Mouse (Mus musculus) CH12.LX (cell line): ENCODE measurements around the gene Lmbrd1. TPM values are rescaled to one million over a fixed set of nuclear protein-coding genes. Genes with fewer than 3 reads are reported as not detected.
A peak's percentile ranks its signal among the peaks of the same experiment; 100 is the strongest.

Source experiments
- DNase-seq: peaks from one replicate; pipeline ENCODE4 v3.0.0-alpha.2; 2013; ENCODE audit errors: extremely low read depth
- H3K27ac ChIP-seq: 2 replicates; pipeline ENCODE4 v1.5.1; 2012; ENCODE audit warnings: low read depth, mild to moderate bottlenecking, control low read depth, moderate library complexity; ENCODE audit not compliant: insufficient read depth
- H3K27me3 ChIP-seq: replicated peaks from 2 replicates; pipeline ENCODE3; 2012; ENCODE audit warnings: inconsistent platforms
- H3K36me3 ChIP-seq, 2 experiments: replicated peaks in 1 of 2; 2 replicates each; pipeline versions ENCODE3 to v1.6.1; 2012; ENCODE audit warnings: inconsistent platforms in 1 of 2, low read length in 1 of 2, mild to moderate bottlenecking in 1 of 2, mixed read lengths in 1 of 2, moderate library complexity in 1 of 2; ENCODE audit not compliant: control insufficient read depth in 1 of 2, insufficient read depth in 1 of 2
- H3K4me1 ChIP-seq, 2 experiments: 2 replicates each; pipeline ENCODE4 v1.6.1; 2012; ENCODE audit warnings: inconsistent platforms in 1 of 2, moderate library complexity in 1 of 2; ENCODE audit not compliant: insufficient read depth in 2 of 2, control insufficient read depth in 1 of 2
- H3K4me2 ChIP-seq: 2 replicates; pipeline ENCODE4 v1.6.1; 2012; ENCODE audit warnings: low read depth, mild to moderate bottlenecking, control low read depth; ENCODE audit not compliant: poor library complexity, insufficient read depth, severe bottlenecking
- H3K4me3 ChIP-seq, 3 experiments: fragments of 150-350 bp in 1 of 3; sonication (generic) in 1 of 3; replicated peaks in 1 of 3; 2 replicates each; pipeline versions ENCODE3 to v1.5.1; 2011 to 2012; ENCODE audit warnings: low read depth in 2 of 3, low read length in 2 of 3, mild to moderate bottlenecking in 2 of 3, moderate library complexity in 2 of 3, control low read depth in 1 of 3, improper control_type of control experiment in 1 of 3, inconsistent platforms in 1 of 3, mixed read lengths in 1 of 3; ENCODE audit not compliant: poor library complexity in 1 of 3
- H3K79me2 ChIP-seq: replicated peaks from 2 replicates; pipeline ENCODE4 v1.6.1; 2012; ENCODE audit warnings: mild to moderate bottlenecking, moderate library complexity; ENCODE audit not compliant: control insufficient read depth, poor library complexity, insufficient read depth, severe bottlenecking; ENCODE audit errors: extremely low read depth
- H3K9ac ChIP-seq: 2 replicates; pipeline ENCODE4 v1.6.1; 2012; ENCODE audit warnings: low read depth, mild to moderate bottlenecking, control low read depth, moderate library complexity; ENCODE audit not compliant: insufficient read depth
- H3K9me3 ChIP-seq: replicated peaks from 2 replicates; pipeline ENCODE3; 2012; ENCODE audit warnings: low read length, inconsistent platforms, mixed read lengths
- BHLHE40 ChIP-seq: IDR thresholded peaks from 2 replicates; pipeline ENCODE4 v1.6.1; 2011; ENCODE audit warnings: mild to moderate bottlenecking, low read depth, low read length, improper control_type of control experiment
- CHD1 ChIP-seq: IDR thresholded peaks from 2 replicates; pipeline ENCODE4 v1.6.1; 2012; ENCODE audit warnings: low read depth, low read length, improper control_type of control experiment, inconsistent platforms
- CTCF ChIP-seq, 2 experiments: IDR thresholded peaks in 1 of 2; conservative IDR thresholded peaks in 1 of 2; 2 replicates each; pipeline ENCODE4 v1.5.1; 2011 to 2012; ENCODE audit warnings: low read depth in 2 of 2, low read length in 2 of 2, improper control_type of control experiment in 1 of 2, inconsistent platforms in 1 of 2, mild to moderate bottlenecking in 1 of 2, moderate library complexity in 1 of 2
- ELF1 ChIP-seq: IDR thresholded peaks from 2 replicates; pipeline ENCODE4 v1.6.1; 2014; ENCODE audit warnings: low read depth, mild to moderate bottlenecking, inconsistent platforms, low read length, improper control_type of control experiment
- JUN ChIP-seq: IDR thresholded peaks from 2 replicates; pipeline ENCODE4 v1.6.1; 2011; ENCODE audit warnings: low read depth, mild to moderate bottlenecking, low read length, improper control_type of control experiment, moderate library complexity; ENCODE audit not compliant: insufficient read depth
- MAFK ChIP-seq: IDR thresholded peaks from 2 replicates; pipeline ENCODE4 v1.6.1; 2011; ENCODE audit warnings: low read length, improper control_type of control experiment; ENCODE audit not compliant: insufficient replicate concordance
- MAX ChIP-seq: IDR thresholded peaks from 2 replicates; pipeline ENCODE4 v1.6.1; 2011; ENCODE audit warnings: low read length, improper control_type of control experiment
- MEF2A ChIP-seq: IDR thresholded peaks from 2 replicates; pipeline ENCODE4 v1.6.1; 2014; ENCODE audit warnings: low read depth, mild to moderate bottlenecking, inconsistent platforms, low read length, improper control_type of control experiment, borderline replicate concordance
- POLR2AphosphoS2 ChIP-seq: IDR thresholded peaks from 2 replicates; pipeline ENCODE4 v1.6.1; 2011; ENCODE audit warnings: low read depth, low read length, improper control_type of control experiment
- RAD21 ChIP-seq: IDR thresholded peaks from 2 replicates; pipeline ENCODE4 v1.6.1; 2011; ENCODE audit warnings: low read depth, mild to moderate bottlenecking, low read length, improper control_type of control experiment, moderate library complexity
- TBP ChIP-seq: conservative IDR thresholded peaks from 2 replicates; pipeline ENCODE4 v1.6.1; 2011; ENCODE audit warnings: low read depth, low read length, improper control_type of control experiment
- UBTF ChIP-seq: IDR thresholded peaks from 2 replicates; pipeline ENCODE4 v1.6.1; 2012; ENCODE audit warnings: low read depth, mild to moderate bottlenecking, inconsistent platforms, low read length, improper control_type of control experiment, moderate library complexity
- USF2 ChIP-seq: conservative IDR thresholded peaks from 2 replicates; pipeline ENCODE4 v1.6.1; 2011; ENCODE audit warnings: low read depth, low read length, improper control_type of control experiment
- dilution Hi-C: fragments of 300-500 bp; cut with MboI; formaldehyde crosslinking; loops from 2 replicates; pipeline ENCODE4 v1.14.3; 2020; ENCODE audit warnings: low sequenced_read_pairs; ENCODE audit not compliant: extremely low pct_unique_long_range_greater_than_20kb, extremely low pct_ligation_motif_present
- in situ Hi-C: fragments of 300-500 bp; cut with MboI; formaldehyde crosslinking; loops from 3 replicates; pipeline ENCODE4 v1.14.3; 2019; ENCODE audit warnings: low sequenced_read_pairs, low pct_ligation_motif_present, low pct_unique_long_range_greater_than_20kb, mixed read lengths
- polyA plus RNA-seq: library from polyadenylated mRNA; unstranded; fragments of >175 nt; gene quantifications from 2 replicates; pipeline ENCODE4 v1.2.1, GENCODE M21; 2012; ENCODE audit warnings: low read depth; ENCODE audit not compliant: insufficient read length
- total RNA-seq, 2 experiments: library from RNA; depleted of rRNA; stranded (reverse); fragments of 300-350 nt in 1 of 2; fragments of >200 nt in 1 of 2; gene quantifications; 2 replicates each; pipeline ENCODE4 v1.2.3; 2012 to 2014

The Lmbrd1 gene
- total and polyA plus RNA-seq, 3 experiments = 8.6 to 21.2 (median 17.3) TPM

GRCm38 (mm10) chr1:24673231-24673630, 5.2 kb upstream of the Lmbrd1 start:
- dilution Hi-C loops (no loop called here), in situ Hi-C loops (no loop called here)
- Histone ChIP-seq H3K9me3 (no peaks in the 10 kb centered on the region), H3K4me3 (no peak overlapping the region), H3K36me3 (no peaks in the 10 kb centered on the region), H3K4me2 (no peak overlapping the region), H3K4me1 (peaks cover 2 to 6% of the 10 kb centered on the region in 2 experiments; a peak in 3 of 4 replicates), H3K79me2 (no peaks in the 10 kb centered on the region), H3K27ac (no peak overlapping the region), H3K27me3 (no peaks in the 10 kb centered on the region), H3K9ac (no peak overlapping the region)
- DNase-seq = no peak
- no peak for TF ChIP-seq MAFK
- TF ChIP-seq BHLHE40 = peak; percentile 60

- peak overlapping the region; percentile 73 for H3K4me2 ChIP-seq
Measured at GRCm38 (mm10) chr1:24677706-24678105, 724 bp upstream of the Lmbrd1 start.

DNA sequence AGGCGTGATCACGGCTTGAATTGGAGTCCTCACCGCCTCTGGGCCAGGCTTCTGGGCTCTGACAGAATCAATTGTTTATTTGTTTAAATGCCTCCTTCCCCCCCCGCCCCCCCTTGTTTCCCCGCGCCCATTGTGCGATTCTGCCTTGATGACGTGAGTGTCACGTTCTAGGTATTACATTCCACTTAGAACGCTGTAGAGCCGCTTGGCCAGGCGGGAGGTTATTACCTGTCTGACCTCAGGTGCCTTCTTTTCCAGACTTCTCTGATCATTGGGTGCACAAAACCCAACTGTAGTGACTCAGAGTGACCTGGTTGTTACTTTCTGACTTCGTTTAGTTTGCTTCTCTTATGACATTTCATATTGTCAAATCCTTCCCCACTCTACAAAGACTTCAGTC, 641 bp downstream of the Lmbrd1 start:
- peaks cover 5% of the 10 kb centered on the region for H3K9me3 ChIP-seq
- dilution Hi-C loops = no loop called here
- H3K4me1 ChIP-seq = peaks cover 4 to 26% of the 10 kb centered on the region in 2 experiments
- peak overlapping the region; percentile 84 for H3K9ac ChIP-seq
- no peaks in the 10 kb centered on the region for H3K27me3 ChIP-seq
- peaks cover 15% of the 10 kb centered on the region; the same call in 1 of the 2 replicates for H3K79me2 ChIP-seq
- in situ Hi-C loops = no loop called here
- H3K36me3 ChIP-seq = peaks cover 0 to 5% of the 10 kb centered on the region in 2 experiments
- peak; percentile 31; the same call in 1 of the 2 replicates for TF ChIP-seq BHLHE40
- no peak for TF ChIP-seq POLR2AphosphoS2
- no peak for TF ChIP-seq TBP
- TF ChIP-seq MEF2A = no peak
- TF ChIP-seq UBTF = no peak
- TF ChIP-seq, all 38 proteins: peak for 1
- DNase-seq = no peak
- peak overlapping the region; percentile 87 for H3K4me2 ChIP-seq
- H3K27ac ChIP-seq = no peak overlapping the region
- H3K4me3 ChIP-seq = peak overlapping the region; percentile 80 to 87 (median 81)

More at GRCm38 (mm10) chr1:24677706-24678105, 724 bp upstream of the Lmbrd1 start:
- Histone ChIP-seq H3K27ac (no peak overlapping the region), H3K4me3 (peak overlapping the region; percentile 54 to 87 (median 80)), H3K36me3 (peaks cover 0 to 5% of the 10 kb centered on the region in 2 experiments), H3K9ac (peak overlapping the region; percentile 46; the same call in 1 of the 2 replicates), H3K4me1 (peaks cover 4 to 26% of the 10 kb centered on the region in 2 experiments), H3K27me3 (no peaks in the 10 kb centered on the region), H3K79me2 (peaks cover 8% of the 10 kb centered on the region; the same call in 1 of the 2 replicates), H3K9me3 (peaks cover 2% of the 10 kb centered on the region)
- TF ChIP-seq CTCF (conservative IDR thresholded peaks at IDR 0.05 in 1 of 2, IDR thresholded peaks at IDR 0.05 in 1 of 2; ENCODE audit: low read depth in 2 of 2, low read length in 2 of 2) = no peak
- TF ChIP-seq ELF1 = no peak
- TF ChIP-seq MEF2A = no peak
- TF ChIP-seq JUN = no peak
- no peak for TF ChIP-seq CHD1
- TF ChIP-seq RAD21 = no peak
- TF ChIP-seq MAX = no peak
- no peak for TF ChIP-seq USF2
- no peak for DNase-seq
- dilution Hi-C loops (no loop called here), in situ Hi-C loops (no loop called here)
